Mouse (Mus musculus) kidney, adult 11 months (tissue): ENCODE results near the gene Tmem200b.

Source experiments
- DNase-seq: peaks from one replicate; pipeline ENCODE4 v3.0.0; 2022

Tmem200b gene

GRCm38 (mm10) chr4:131921461-131922346 lies at the start of gene Tmem200b:
TSS of gene Tmem200b (plus strand) at chr4:131921771.
- DNase-seq: no peak

GRCm38 (mm10) chr4:131872672-131873292 lies 48.8 kb upstream of the Tmem200b start:
- DNase-seq: no peak

GRCm38 (mm10) chr4:131873293-131874168 lies 48.0 kb upstream of the Tmem200b start, which contains the start of gene Srsf4:
TSS of gene Srsf4 (plus strand) at chr4:131873617.
- peak; percentile 92 for DNase-seq

GRCm38 (mm10) chr4:131874169-131874536 lies 47.4 kb upstream of the Tmem200b start:
- no peak for DNase-seq

GRCm38 (mm10) chr4:131874567-131874966 lies 47.0 kb upstream of the Tmem200b start:
- DNase-seq: no peak

- no peak for DNase-seq
Observed at GRCm38 (mm10) chr4:131875242-131875641, 46.3 kb upstream of the Tmem200b start.

- no peak for DNase-seq
Observed at GRCm38 (mm10) chr4:131876836-131877235, 44.7 kb upstream of the Tmem200b start.

- DNase-seq: no peak
Observed at GRCm38 (mm10) chr4:131879692-131880091, 41.9 kb upstream of the Tmem200b start.

- DNase-seq: no peak
Observed at GRCm38 (mm10) chr4:131881306-131881705, 40.3 kb upstream of the Tmem200b start.

- no peak for DNase-seq
Observed at GRCm38 (mm10) chr4:131883571-131883970, 38.0 kb upstream of the Tmem200b start.

GRCm38 (mm10) chr4:131885376-131885775 lies 36.2 kb upstream of the Tmem200b start:
- no peak for DNase-seq

GRCm38 (mm10) chr4:131888564-131888963 lies 33.0 kb upstream of the Tmem200b start:
- no peak for DNase-seq

- no peak for DNase-seq
Observed at GRCm38 (mm10) chr4:131890692-131891091, 30.9 kb upstream of the Tmem200b start.

GRCm38 (mm10) chr4:131897109-131897508 lies 24.5 kb upstream of the Tmem200b start:
- no peak for DNase-seq

- peak; percentile 83 for DNase-seq
Observed at GRCm38 (mm10) chr4:131897787-131898186, 23.8 kb upstream of the Tmem200b start.

GRCm38 (mm10) chr4:131898503-131899179 lies 22.9 kb upstream of the Tmem200b start:
- no peak for DNase-seq

- DNase-seq: no peak
Observed at GRCm38 (mm10) chr4:131899180-131899554, 22.4 kb upstream of the Tmem200b start.

- DNase-seq: no peak
Observed at GRCm38 (mm10) chr4:131901090-131901489, 20.5 kb upstream of the Tmem200b start.

- DNase-seq: no peak
Observed at GRCm38 (mm10) chr4:131904478-131904877, 17.1 kb upstream of the Tmem200b start.

GRCm38 (mm10) chr4:131906423-131906822 lies 15.1 kb upstream of the Tmem200b start:
- DNase-seq: no peak

GRCm38 (mm10) chr4:131907912-131908311 lies 13.7 kb upstream of the Tmem200b start:
- no peak for DNase-seq

- no peak for DNase-seq
Observed at GRCm38 (mm10) chr4:131910237-131910994, 11.2 kb upstream of the Tmem200b start.
